Mouse (Mus musculus): Measurements from ENCODE around the gene Ptprk.

Ptprk gene

GRCm38 (mm10) chr10:28278757-28279156 is 204.1 kb downstream of the Ptprk start:
- in situ Hi-C loops (cut with MboI, MseI), result no loop called here

DNA sequence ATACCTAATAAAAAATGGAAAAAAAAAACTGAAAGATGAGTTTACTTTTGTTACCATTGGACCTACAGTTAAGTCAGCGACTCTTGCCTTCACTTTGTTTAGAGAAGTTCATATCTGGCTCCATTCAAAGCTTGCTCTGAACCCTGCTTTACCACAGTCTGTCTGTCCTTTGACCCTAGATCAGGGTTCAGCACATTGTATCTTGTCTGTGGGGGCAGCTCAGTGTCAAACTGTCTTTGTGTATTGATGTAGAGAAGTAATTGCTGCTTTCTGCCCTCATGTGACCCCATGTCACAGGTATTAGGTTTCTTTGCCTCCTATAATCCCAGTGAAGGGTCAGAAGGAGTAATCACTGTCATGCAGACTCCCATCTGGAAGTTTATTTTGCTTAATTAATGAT is 222.9 kb downstream of the Ptprk start:
- in situ Hi-C loops (cut with MboI, MseI), result no loop called here

- in situ Hi-C loops (cut with MboI, MseI), result no loop called here
These were observed 224.6 kb downstream of the Ptprk start for GRCm38 (mm10) chr10:28299207-28299606.

DNA sequence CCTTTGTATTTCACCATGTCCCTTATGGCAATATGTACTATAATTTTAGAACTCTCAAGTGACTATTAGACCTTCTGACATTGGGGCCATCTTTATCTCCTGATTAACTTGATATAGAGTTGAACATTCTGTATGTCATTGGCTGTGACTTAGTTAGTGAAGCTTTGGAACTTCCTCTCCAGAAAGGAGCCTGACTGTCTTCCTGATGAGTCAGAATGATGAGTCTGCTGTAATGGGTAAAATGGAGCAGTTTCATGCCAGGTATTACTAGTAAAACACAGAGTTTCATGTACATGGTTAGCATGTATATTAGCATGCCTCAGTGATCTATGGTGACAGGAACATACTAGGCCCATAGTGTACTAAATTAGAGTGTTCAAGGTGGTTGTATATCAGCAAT is 229.2 kb downstream of the Ptprk start:
- in situ Hi-C loops (cut with MboI, MseI), result no loop called here

DNA sequence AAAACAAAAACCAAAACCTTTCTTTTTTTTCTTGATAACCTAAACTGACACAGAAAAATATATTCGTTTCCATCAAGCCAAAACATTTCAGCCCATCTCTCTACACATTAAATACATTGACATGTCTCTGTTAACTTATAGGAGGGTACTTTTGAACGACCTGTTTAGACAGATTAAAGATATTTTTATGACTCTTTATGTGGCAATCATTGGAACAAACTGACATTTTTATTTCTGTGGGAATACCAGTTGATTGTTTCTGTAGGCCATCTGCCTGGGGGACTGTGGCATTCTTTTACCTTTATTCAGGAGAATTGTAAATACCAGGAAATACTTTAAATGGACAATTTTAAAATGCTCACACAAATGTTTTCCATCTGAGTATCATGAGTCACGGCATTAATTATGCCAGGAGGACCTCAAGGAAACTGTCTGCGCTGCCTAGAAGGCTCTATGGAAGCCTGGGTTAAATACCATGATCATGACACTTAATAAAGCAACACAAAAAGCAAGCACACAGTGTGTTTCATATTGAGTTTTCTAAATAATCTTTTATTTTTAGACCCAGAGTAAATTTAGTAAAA is 229.8 kb downstream of the Ptprk start:
- in situ Hi-C loops (cut with MboI, MseI), result no loop called here

GRCm38 (mm10) chr10:28306451-28307086 is 231.9 kb downstream of the Ptprk start:
- in situ Hi-C loops (cut with MboI, MseI), result no loop called here

DNA sequence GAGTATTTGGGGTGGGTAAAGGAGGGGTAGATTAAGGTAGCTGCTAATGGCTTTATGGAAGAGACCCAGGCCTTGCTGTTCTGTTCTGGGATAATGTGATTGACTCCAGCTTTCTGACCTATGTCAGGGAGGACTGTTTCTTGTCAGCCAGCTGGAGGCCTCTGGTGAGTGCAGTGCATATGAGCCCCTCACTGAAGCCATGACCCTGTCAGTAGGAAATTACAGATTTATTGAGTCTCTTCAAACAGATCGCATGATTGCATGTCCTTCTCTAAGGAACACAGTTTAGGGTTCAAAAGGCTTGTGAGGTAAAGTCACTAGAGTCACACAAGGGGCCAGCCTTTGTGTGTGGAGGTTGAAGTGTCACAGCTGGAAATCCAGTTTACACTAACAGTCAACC is 236.7 kb downstream of the Ptprk start:
- in situ Hi-C loops (cut with MboI, MseI), result no loop called here

DNA sequence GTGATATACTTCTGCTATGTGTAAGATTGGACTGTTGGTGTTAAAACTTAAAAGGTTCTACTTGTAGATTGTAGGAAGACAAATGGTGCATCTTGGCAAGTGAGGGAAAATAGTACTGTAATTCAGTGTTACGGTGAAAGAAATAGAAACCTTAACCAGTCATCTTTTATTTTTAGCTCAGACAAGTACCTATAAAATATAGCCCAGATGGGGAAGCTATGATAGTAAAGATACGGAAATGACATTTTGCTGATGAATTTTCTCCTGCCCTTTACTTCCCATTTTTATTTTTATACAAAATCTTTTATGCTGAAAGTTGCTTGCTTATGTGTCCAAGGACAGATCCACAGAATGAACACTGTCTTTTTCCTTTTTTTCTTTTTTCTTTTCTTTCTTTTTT is 248.4 kb downstream of the Ptprk start:
- in situ Hi-C loops (cut with MboI, MseI), result no loop called here

GRCm38 (mm10) chr10:28335232-28335631 is 260.6 kb downstream of the Ptprk start:
- in situ Hi-C loops (cut with MboI, MseI), result no loop called here

DNA sequence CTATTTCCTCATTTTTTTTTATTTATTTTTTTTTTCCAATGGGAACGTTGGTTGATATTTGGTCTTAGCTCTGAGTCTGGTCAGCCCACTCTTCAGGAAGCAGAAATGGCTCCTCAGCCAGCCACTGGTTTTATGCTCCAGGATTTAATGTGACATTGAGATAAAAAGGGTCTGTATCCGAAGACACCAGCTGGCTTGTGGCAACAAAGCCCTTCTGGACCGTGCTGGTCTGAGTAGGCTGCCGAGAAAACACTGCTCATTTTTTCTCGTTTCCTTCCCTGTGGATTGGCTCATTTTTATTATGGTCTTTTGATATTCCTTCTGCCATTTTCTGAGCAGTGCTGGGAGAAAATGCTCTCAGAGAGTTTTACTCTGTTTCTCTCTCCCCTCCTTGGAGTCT is 263.9 kb downstream of the Ptprk start:
- in situ Hi-C loops (cut with MboI, MseI), result no loop called here

- in situ Hi-C loops (cut with MboI, MseI), result no loop called here
These were observed 270.6 kb downstream of the Ptprk start for GRCm38 (mm10) chr10:28345196-28345681.

GRCm38 (mm10) chr10:28365291-28365690 is 290.7 kb downstream of the Ptprk start:
- in situ Hi-C loops (cut with MboI, MseI), result no loop called here

DNA sequence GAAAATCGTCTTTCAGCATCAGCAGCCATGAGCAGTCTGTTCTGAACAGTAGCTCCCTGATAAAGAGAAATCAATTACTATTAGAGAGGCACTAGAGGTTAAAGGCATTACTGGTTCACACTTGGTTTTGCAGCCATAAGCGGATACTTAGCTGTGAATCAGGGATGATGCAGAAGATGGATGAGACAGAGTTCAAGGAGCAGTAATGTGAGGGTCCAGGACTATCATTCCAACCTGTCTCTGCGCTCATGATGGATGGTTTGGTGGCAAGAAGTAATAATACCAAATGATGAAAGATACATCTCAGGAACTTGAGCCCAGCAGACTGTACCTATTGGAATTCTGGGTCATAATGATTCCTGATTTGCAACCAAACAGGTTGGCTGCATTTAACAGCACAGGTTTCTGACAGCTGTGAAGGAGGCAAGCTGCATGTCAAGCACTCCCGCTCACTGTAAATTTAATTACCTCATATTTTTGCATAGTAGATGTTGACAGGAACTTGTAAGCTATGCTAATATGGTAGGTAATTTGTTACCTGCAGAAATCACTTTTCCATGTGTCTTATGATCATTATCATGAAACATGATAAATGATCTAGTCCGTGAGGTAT is 291.6 kb downstream of the Ptprk start:
- in situ Hi-C loops (cut with MboI, MseI), result no loop called here

DNA sequence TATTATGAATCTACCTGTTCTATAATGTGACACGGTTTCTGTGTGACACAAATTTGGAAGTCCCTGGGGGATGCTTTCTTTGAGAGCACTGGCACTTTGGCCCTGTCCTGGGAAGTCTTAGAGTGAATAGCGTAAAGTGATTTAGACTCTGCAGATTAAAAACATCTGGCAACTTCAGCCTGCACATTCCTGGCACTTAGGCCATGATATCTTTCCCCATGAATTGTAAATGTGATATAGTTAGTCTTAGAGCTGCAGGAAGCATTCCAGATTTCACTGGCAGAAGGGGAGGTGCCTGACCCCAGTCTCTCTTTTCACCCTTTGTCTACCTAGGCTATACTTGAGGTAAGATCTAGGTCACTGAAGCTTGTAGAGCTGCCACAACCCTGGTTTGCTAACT is 295.2 kb downstream of the Ptprk start:
- in situ Hi-C loops (cut with MboI, MseI), result no loop called here

DNA sequence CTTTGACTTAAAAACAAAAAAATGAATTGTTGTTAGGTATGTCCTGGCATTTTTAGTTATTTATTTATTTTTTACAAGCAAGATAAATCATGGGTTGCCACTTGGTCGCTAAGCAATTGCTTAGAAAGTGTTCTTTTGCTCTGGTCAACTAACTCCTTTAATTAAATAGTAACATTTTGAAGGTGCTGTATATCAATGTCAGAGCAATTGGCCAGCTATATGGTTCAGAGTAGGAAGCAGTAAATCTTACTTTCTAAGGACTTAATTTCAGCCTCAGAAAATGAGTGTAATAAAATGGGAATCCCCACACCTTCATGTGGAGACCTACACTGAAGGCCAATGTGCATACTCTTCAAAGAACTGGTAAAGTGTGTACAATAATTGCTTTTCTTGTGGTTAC is 300.3 kb downstream of the Ptprk start:
- in situ Hi-C loops (cut with MboI, MseI), result no loop called here

- in situ Hi-C loops (cut with MboI, MseI), result no loop called here
These were observed 305.3 kb downstream of the Ptprk start for GRCm38 (mm10) chr10:28379752-28380488.

GRCm38 (mm10) chr10:28387563-28388222 is 313.1 kb downstream of the Ptprk start:
- in situ Hi-C loops (cut with MboI, MseI), result no loop called here

DNA sequence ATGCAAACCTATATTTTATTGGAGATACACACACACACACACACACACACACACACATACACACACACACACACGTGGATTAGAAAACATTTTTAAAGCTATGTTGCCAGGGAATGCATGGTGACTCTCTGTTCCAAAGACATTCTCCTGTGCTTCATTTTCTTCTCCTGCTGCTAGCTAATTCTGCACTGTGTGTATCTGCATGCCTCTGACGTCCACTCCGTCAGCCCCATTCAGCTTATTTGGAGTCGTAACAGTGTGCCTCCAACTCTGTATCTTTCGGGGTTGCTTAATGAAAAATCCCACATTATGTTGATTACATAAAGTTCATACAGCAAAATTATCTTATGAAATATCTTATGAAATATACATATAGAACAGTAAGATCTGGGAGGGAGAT is 316.5 kb downstream of the Ptprk start:
- in situ Hi-C loops (cut with MboI, MseI), result no loop called here

DNA sequence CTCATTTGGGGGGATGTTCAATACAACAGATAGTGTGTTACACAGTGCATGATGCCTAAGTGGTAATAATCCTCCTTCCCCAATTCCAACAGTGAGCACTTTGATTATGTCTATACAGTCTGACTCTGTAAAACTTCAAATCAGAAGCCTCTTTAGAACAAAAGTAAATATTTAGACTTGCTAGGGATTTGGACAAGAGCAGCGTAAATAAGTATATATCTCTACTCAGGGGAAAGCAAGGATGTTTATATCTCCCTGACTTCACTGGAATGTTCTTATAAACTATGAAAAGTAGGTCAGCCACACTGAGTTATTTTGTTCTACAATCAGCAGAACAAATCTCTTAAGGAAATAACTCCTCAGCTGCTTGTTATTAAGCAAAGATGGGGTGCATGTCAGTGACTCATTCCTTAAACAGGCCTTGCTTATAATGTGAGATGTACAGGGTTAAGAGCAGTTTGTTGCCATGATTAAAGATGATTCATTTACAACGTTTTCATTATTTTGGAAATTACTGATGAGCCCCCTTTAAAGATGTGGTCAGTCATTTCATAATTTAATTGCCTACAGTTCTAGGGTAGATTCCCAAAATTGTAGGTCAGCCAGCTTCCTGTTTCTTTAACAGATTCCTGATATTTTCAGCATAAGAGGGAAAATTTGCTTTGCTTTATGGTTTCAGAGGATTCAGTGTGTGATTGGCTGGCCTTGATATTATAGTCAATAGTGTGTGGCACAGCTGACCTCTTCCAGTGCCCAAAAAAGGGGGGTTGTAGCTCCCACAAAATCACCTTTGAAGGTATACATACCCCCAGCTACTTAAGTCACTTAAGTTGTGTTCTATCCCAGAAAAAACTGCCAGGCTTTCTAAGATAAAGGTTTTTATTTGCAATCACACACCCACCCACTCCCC is 321.2 kb downstream of the Ptprk start:
- in situ Hi-C loops (cut with MboI, MseI), result no loop called here

DNA sequence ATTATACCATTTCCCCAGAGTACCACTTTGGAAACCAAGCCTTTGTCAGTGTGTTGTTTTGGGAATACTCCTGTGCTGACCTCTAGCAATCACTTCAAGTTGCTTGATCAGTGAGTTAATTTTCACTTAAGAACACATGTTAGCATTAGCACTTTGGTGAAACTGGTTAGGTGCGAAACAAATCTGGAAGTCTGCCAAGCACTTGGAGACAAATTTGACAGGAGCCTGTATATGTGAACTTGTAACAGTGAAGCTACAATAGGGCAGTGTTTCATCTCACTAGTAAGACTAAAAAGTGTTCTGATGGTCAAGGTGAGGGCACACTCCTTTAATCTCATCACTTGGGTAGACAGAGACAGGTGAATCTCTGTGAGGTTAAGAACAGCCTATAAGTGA is 321.9 kb downstream of the Ptprk start:
- in situ Hi-C loops (cut with MboI, MseI), result no loop called here

- in situ Hi-C loops (cut with MboI, MseI), result no loop called here
These were observed 327.2 kb downstream of the Ptprk start for GRCm38 (mm10) chr10:28401796-28402195.

All from T-helper 1 cell (primary cell).